Comparison of ENCODE assay signal across 8 mouse cellular contexts in genomic region chr3:30602740-30603098, GRCm38 (mm10). TPM values are rescaled to one million over a fixed set of nuclear protein-coding genes. Genes with fewer than 3 reads are reported as not detected.
DNase-seq lines count a peak whose midpoint lies in the region; ATAC-seq and TF ChIP-seq lines count a peak whose summit lies in the region.

No protein-coding gene starts in this region.

- H3K4me1 ChIP-seq in cerebellum, adult 2 months (ENCODE audit: control insufficient read depth, insufficient read depth, low read length) = peaks cover 4% of the 10 kb centered on the region; the same call in 1 of the 2 replicates
- H3K4me1 ChIP-seq in hindbrain, embryonic 11.5 days (replicated peaks; ENCODE audit: control insufficient read depth, insufficient read depth, low read length) = 0 out of 2 replicates have a peak, but pooled peaks cover 2% of the 10 kb centered on the region
- peaks cover 19% of the 10 kb centered on the region for H3K4me1 ChIP-seq in limb, embryonic 13.5 days
- 0 out of 2 replicates have a peak, but pooled peaks cover 4% of the 10 kb centered on the region for H3K4me1 ChIP-seq in midbrain, postnatal 0 days (ENCODE audit: insufficient read depth, low read length)

- WGBS in cerebellum, adult 2 months = under 1% methylated on average over 27 of the region's 27 CpGs
- WGBS in hindbrain, embryonic 11.5 days = under 1% methylated on average over 27 of the region's 27 CpGs
- WGBS in limb, embryonic 13.5 days = 0% methylated on average over 27 of the region's 27 CpGs
- under 1% methylated on average over 27 of the region's 27 CpGs for WGBS in midbrain, postnatal 0 days

- peaks cover 3% of the 10 kb centered on the region; the same call in 1 of the 2 replicates for H3K36me3 ChIP-seq in hindbrain, embryonic 11.5 days (ENCODE audit: control insufficient read depth, insufficient read depth, low read length)
- peaks cover 28% of the 10 kb centered on the region for H3K36me3 ChIP-seq in limb, embryonic 13.5 days
- H3K36me3 ChIP-seq in midbrain, postnatal 0 days (ENCODE audit: insufficient read depth, low read length) = peaks cover 9% of the 10 kb centered on the region

- peak; percentile 62; the same call in 1 of the 2 replicates for ATAC-seq in hindbrain, embryonic 11.5 days (ENCODE audit: low FRiP score)
- no peak; the same call in 1 of the 2 replicates for ATAC-seq in limb, embryonic 13.5 days (ENCODE audit: low FRiP score, low read depth)
- peak; percentile 46 for ATAC-seq in midbrain, postnatal 0 days (ENCODE audit: low FRiP score)

- TF ChIP-seq CTCF in cerebellum, adult 2 months (IDR thresholded peaks at IDR 0.05; ENCODE audit: borderline replicate concordance, insufficient read depth, low read depth, low read length) = no peak
- no peak for TF ChIP-seq CTCF in midbrain, postnatal 0 days (IDR thresholded peaks at IDR 0.05)

- no peaks in the 10 kb centered on the region for H3K27me3 ChIP-seq in cerebellum, adult 2 months (ENCODE audit: control insufficient read depth, insufficient read depth, low read length)
- peaks cover 3% of the 10 kb centered on the region; the same call in 1 of the 2 replicates for H3K27me3 ChIP-seq in hindbrain, embryonic 11.5 days (ENCODE audit: control insufficient read depth, insufficient read depth, low read length)
- peaks cover 9% of the 10 kb centered on the region for H3K27me3 ChIP-seq in limb, embryonic 13.5 days
- H3K27me3 ChIP-seq in midbrain, postnatal 0 days (ENCODE audit: insufficient read depth, low read length) = no peaks in the 10 kb centered on the region

- no peak for TF ChIP-seq POLR2A in cerebellum, adult 2 months (IDR thresholded peaks at IDR 0.05; ENCODE audit: borderline replicate concordance, insufficient read depth, low read length)

- H3K9me3 ChIP-seq in hindbrain, embryonic 11.5 days (ENCODE audit: control insufficient read depth, low read length) = no peaks in the 10 kb centered on the region
- H3K9me3 ChIP-seq in limb, embryonic 13.5 days = no peaks in the 10 kb centered on the region
- H3K9me3 ChIP-seq in midbrain, postnatal 0 days (ENCODE audit: low read length) = no peaks in the 10 kb centered on the region

- no peak for DNase-seq in cerebellum, adult 2 months
- no peak for DNase-seq in cerebellum, adult 18-20 months
- peak; percentile 72 for DNase-seq in 3T3-L1 (ENCODE audit: low read depth, low spot score)
- peak; percentile 68 for DNase-seq in c-Kit-positive CD71-positive TER-119-negative erythroid progenitor cells, embryonic 14.5 days (ENCODE audit: low read depth)
- no peak for DNase-seq in hindbrain, embryonic 11.5 days (ENCODE audit: low spot score)
- peak; percentile 67 for DNase-seq in midbrain, postnatal 0 days (ENCODE audit: low spot score)
- no peak for DNase-seq in thymus, postnatal 4 days

- H3K27ac ChIP-seq in cerebellum, adult 2 months (ENCODE audit: insufficient read depth, low read length) = peak overlapping the region; percentile 90
- H3K27ac ChIP-seq in hindbrain, embryonic 11.5 days (ENCODE audit: low read depth, low read length) = peak overlapping the region; percentile 91
- peak overlapping the region; percentile 95 for H3K27ac ChIP-seq in limb, embryonic 13.5 days
- peak overlapping the region; percentile 95 for H3K27ac ChIP-seq in midbrain, postnatal 0 days (ENCODE audit: low read depth, low read length)

- H3K9ac ChIP-seq in hindbrain, embryonic 11.5 days (ENCODE audit: low read depth, low read length) = peak overlapping the region; percentile 84
- H3K9ac ChIP-seq in limb, embryonic 13.5 days = peak overlapping the region; percentile 89
- peak overlapping the region; percentile 79 for H3K9ac ChIP-seq in midbrain, postnatal 0 days (replicated peaks; ENCODE audit: low read length, poor library complexity, severe bottlenecking)

- H3K4me2 ChIP-seq in hindbrain, embryonic 11.5 days (replicated peaks; ENCODE audit: low read depth, low read length) = peak overlapping the region; percentile 55
- H3K4me2 ChIP-seq in limb, embryonic 13.5 days (replicated peaks) = peak overlapping the region; percentile 93
- peak overlapping the region; percentile 83 for H3K4me2 ChIP-seq in midbrain, postnatal 0 days (ENCODE audit: low read depth, low read length, poor library complexity, severe bottlenecking)

- peak overlapping the region; percentile 71 for H3K4me3 ChIP-seq in cerebellum, adult 2 months (replicated peaks; ENCODE audit: insufficient read depth, low read depth, low read length)
- peak overlapping the region; percentile 89 for H3K4me3 ChIP-seq in hindbrain, embryonic 11.5 days (ENCODE audit: low read depth, low read length)
- H3K4me3 ChIP-seq in limb, embryonic 13.5 days = peak overlapping the region; percentile 94
- peak overlapping the region; percentile 90 for H3K4me3 ChIP-seq in midbrain, postnatal 0 days (ENCODE audit: low read depth, low read length)

RNA-seq across cellular contexts. Expression of gene Mynn, which starts 0.9 kb away (rescaled TPM):
- polyA plus RNA-seq in cerebellum, adult 2 months (2012; rRNA removed) = 16.7 and 21.6 TPM in 2 replicates
- polyA plus RNA-seq in hindbrain, embryonic 11.5 days (2014; fragmentation: Nextera tagmentation; extraction: Ambion mirVana) = 35.9 and 36.1 TPM in 2 replicates
- 35.6 and 38.0 TPM in 2 replicates for polyA plus RNA-seq in limb, embryonic 13.5 days (2015; fragmentation: Nextera tagmentation; extraction: Ambion mirVana)
- total RNA-seq in midbrain, postnatal 0 days (2014; rRNA removed) = 17.2 and 23.8 TPM in 2 replicates
- 17.1 and 19.0 TPM in 2 replicates for polyA plus RNA-seq in midbrain, postnatal 0 days (2015; fragmentation: Nextera tagmentation; extraction: Ambion mirVana)

RNA-seq across cellular contexts. Expression of gene Actrt3, which starts 3.0 kb away (rescaled TPM):
- 1.8 and 2.5 TPM in 2 replicates for polyA plus RNA-seq in cerebellum, adult 2 months (2012; rRNA removed)
- polyA plus RNA-seq in hindbrain, embryonic 11.5 days (2014; fragmentation: Nextera tagmentation; extraction: Ambion mirVana) = 0.22 and 0.49 TPM in 2 replicates
- 0.11 TPM in 1 of 2 replicates, not detected in the other for polyA plus RNA-seq in limb, embryonic 13.5 days (2015; fragmentation: Nextera tagmentation; extraction: Ambion mirVana)
- 0.16 and 0.52 TPM in 2 replicates for total RNA-seq in midbrain, postnatal 0 days (2014; rRNA removed)
- polyA plus RNA-seq in midbrain, postnatal 0 days (2015; fragmentation: Nextera tagmentation; extraction: Ambion mirVana) = 0.42 and 0.79 TPM in 2 replicates

RNA-seq across cellular contexts. Expression of gene Lrriq4, which starts 41.6 kb away (rescaled TPM):
- polyA plus RNA-seq in cerebellum, adult 2 months (2012; rRNA removed) = not detected in 2 replicates
- not detected in 2 replicates for polyA plus RNA-seq in hindbrain, embryonic 11.5 days (2014; fragmentation: Nextera tagmentation; extraction: Ambion mirVana)
- not detected in 2 replicates for polyA plus RNA-seq in limb, embryonic 13.5 days (2015; fragmentation: Nextera tagmentation; extraction: Ambion mirVana)
- total RNA-seq in midbrain, postnatal 0 days (2014; rRNA removed) = not detected in 2 replicates
- 0.09 TPM in 1 of 2 replicates, not detected in the other for polyA plus RNA-seq in midbrain, postnatal 0 days (2015; fragmentation: Nextera tagmentation; extraction: Ambion mirVana)

RNA-seq across cellular contexts. Expression of gene Lrrc34, which starts 45.0 kb away (rescaled TPM):
- polyA plus RNA-seq in cerebellum, adult 2 months (2012; rRNA removed) = 0.21 and 0.24 TPM in 2 replicates
- 2.9 and 4.1 TPM in 2 replicates for polyA plus RNA-seq in hindbrain, embryonic 11.5 days (2014; fragmentation: Nextera tagmentation; extraction: Ambion mirVana)
- 1.3 and 1.7 TPM in 2 replicates for polyA plus RNA-seq in limb, embryonic 13.5 days (2015; fragmentation: Nextera tagmentation; extraction: Ambion mirVana)
- total RNA-seq in midbrain, postnatal 0 days (2014; rRNA removed) = 1.5 and 2.0 TPM in 2 replicates
- polyA plus RNA-seq in midbrain, postnatal 0 days (2015; fragmentation: Nextera tagmentation; extraction: Ambion mirVana) = 0.67 and 1.1 TPM in 2 replicates

RNA-seq across cellular contexts. Expression of gene Mecom, which starts 54.9 kb away (rescaled TPM):
- 2.6 and 4.3 TPM in 2 replicates for polyA plus RNA-seq in cerebellum, adult 2 months (2012; rRNA removed)
- 40.2 and 44.3 TPM in 2 replicates for polyA plus RNA-seq in hindbrain, embryonic 11.5 days (2014; fragmentation: Nextera tagmentation; extraction: Ambion mirVana)
- 87.4 and 90.7 TPM in 2 replicates for polyA plus RNA-seq in limb, embryonic 13.5 days (2015; fragmentation: Nextera tagmentation; extraction: Ambion mirVana)
- 4.7 and 5.1 TPM in 2 replicates for total RNA-seq in midbrain, postnatal 0 days (2014; rRNA removed)
- 2.0 and 2.6 TPM in 2 replicates for polyA plus RNA-seq in midbrain, postnatal 0 days (2015; fragmentation: Nextera tagmentation; extraction: Ambion mirVana)

Comparison
In these comparisons a context has a peak if more than half of its experiments do, and no peak if none do; other contexts are left out.
1. DNase-seq: peak in 3T3-L1 (single experiment), c-Kit-positive CD71-positive TER-119-negative erythroid progenitor cells, embryonic 14.5 days (single experiment) and midbrain, postnatal 0 days (single experiment); none in cerebellum, adult 2 months (0 of 2), cerebellum, adult 18-20 months (0 of 2), hindbrain, embryonic 11.5 days (single experiment) and thymus, postnatal 4 days (single experiment).
2. Peak in every context shown above with its lines, with median percentiles within 50 percentile points of each other: H3K27ac ChIP-seq, H3K4me3 ChIP-seq, H3K4me2 ChIP-seq and H3K9ac ChIP-seq.